Mouse (Mus musculus) MEL (cell line): ENCODE measurements at regions not wholly inside any gene's neighbourhood (a gene's known extent, or its start where the extent isn't known, plus 50 kb on each side); places are given as distances from the start of the nearest gene placed in this dataset.
"Not testable (repeated sequence)": the region's sequence is repeated elsewhere in the genome, so short reads cannot be mapped to it uniquely, and the experiment has no call there.

Source experiments
- DNase-seq: peaks from one replicate; pipeline ENCODE4 v3.0.0; 2011; ENCODE audit warnings: low read depth, low spot score
- H3K27ac ChIP-seq: 2 replicates; pipeline ENCODE4 v1.5.1; 2012; ENCODE audit warnings: low read depth, mild to moderate bottlenecking, control low read depth, low read length, moderate library complexity; ENCODE audit not compliant: control insufficient read depth
- H3K27me3 ChIP-seq, 2 experiments: fragments of 150-350 bp in 1 of 2; sonication (generic) in 1 of 2; 2 replicates each; pipeline ENCODE4 v1.6.1; 2012; ENCODE audit warnings: low read length in 2 of 2, mild to moderate bottlenecking in 2 of 2, improper control_type of control experiment in 1 of 2, moderate library complexity in 1 of 2; ENCODE audit not compliant: insufficient read depth in 2 of 2, control insufficient read depth in 1 of 2
- H3K36me3 ChIP-seq, 2 experiments: 2 replicates each; pipeline ENCODE4 v1.6.1; 2012 to 2014; ENCODE audit warnings: low read length in 2 of 2, improper control_type of control experiment in 1 of 2, inconsistent platforms in 1 of 2, mild to moderate bottlenecking in 1 of 2; ENCODE audit not compliant: insufficient read depth in 2 of 2, control insufficient read depth in 1 of 2
- H3K4me1 ChIP-seq, 2 experiments: fragments of 150-350 bp in 1 of 2; sonication (generic) in 1 of 2; 2 replicates each; pipeline ENCODE4 v1.6.1; 2012; ENCODE audit warnings: low read length in 2 of 2, improper control_type of control experiment in 1 of 2, mild to moderate bottlenecking in 1 of 2; ENCODE audit not compliant: insufficient read depth in 2 of 2, control insufficient read depth in 1 of 2
- H3K4me3 ChIP-seq, 2 experiments: fragments of 150-350 bp in 1 of 2; sonication (generic) in 1 of 2; 2 replicates each; pipeline ENCODE4 v1.5.1; 2012; ENCODE audit warnings: low read depth in 2 of 2, low read length in 2 of 2, mild to moderate bottlenecking in 2 of 2, moderate library complexity in 2 of 2, control low read depth in 1 of 2, improper control_type of control experiment in 1 of 2; ENCODE audit not compliant: control insufficient read depth in 1 of 2, insufficient read depth in 1 of 2
- H3K79me2 ChIP-seq: 2 replicates; pipeline ENCODE4 v1.6.1; 2012; ENCODE audit warnings: mild to moderate bottlenecking, low read length, moderate library complexity; ENCODE audit not compliant: control insufficient read depth, poor library complexity, insufficient read depth
- H3K9ac ChIP-seq: 2 replicates; pipeline ENCODE4 v1.6.1; 2012; ENCODE audit warnings: low read depth, mild to moderate bottlenecking, control low read depth, low read length, moderate library complexity; ENCODE audit not compliant: control insufficient read depth, poor library complexity, severe bottlenecking
- H3K9me3 ChIP-seq: fragments of 150-350 bp; sonication (generic); replicated peaks from 2 replicates; pipeline ENCODE4 v1.6.1; 2012; ENCODE audit warnings: mild to moderate bottlenecking, low read length, improper control_type of control experiment, moderate library complexity; ENCODE audit not compliant: insufficient read depth
- BHLHE40 ChIP-seq: IDR thresholded peaks from 2 replicates; pipeline ENCODE4 v1.6.1; 2012; ENCODE audit warnings: low read depth, mild to moderate bottlenecking, inconsistent platforms, low read length, improper control_type of control experiment, borderline replicate concordance
- CTCF ChIP-seq, 3 experiments: IDR thresholded peaks in 2 of 3; conservative IDR thresholded peaks in 1 of 3; 2 replicates each; pipeline ENCODE4 v1.5.1; 2011 to 2012; ENCODE audit warnings: low read length in 3 of 3, low read depth in 2 of 3, mild to moderate bottlenecking in 2 of 3, improper control_type of control experiment in 1 of 3, inconsistent platforms in 1 of 3, mixed read lengths in 1 of 3, moderate library complexity in 1 of 3; ENCODE audit not compliant: control insufficient read depth in 1 of 3, insufficient read depth in 1 of 3, poor library complexity in 1 of 3, severe bottlenecking in 1 of 3
- GATA1 ChIP-seq: IDR thresholded peaks from 2 replicates; pipeline ENCODE4 v1.6.1; 2011; ENCODE audit warnings: low read depth, low read length, improper control_type of control experiment
- KAT2A ChIP-seq: conservative IDR thresholded peaks from 2 replicates; pipeline ENCODE4 v1.6.1; 2012; ENCODE audit warnings: low read depth, low read length, improper control_type of control experiment, inconsistent platforms
- MAX ChIP-seq: IDR thresholded peaks from 2 replicates; pipeline ENCODE4 v1.6.1; 2011; ENCODE audit warnings: low read length, improper control_type of control experiment
- POLR2A ChIP-seq, 2 experiments: IDR thresholded peaks; 2 replicates each; pipeline ENCODE4 v1.6.1; 2011 to 2012; ENCODE audit warnings: low read length in 2 of 2, mild to moderate bottlenecking in 2 of 2, control low read depth in 1 of 2, improper control_type of control experiment in 1 of 2, low read depth in 1 of 2, moderate library complexity in 1 of 2; ENCODE audit not compliant: control insufficient read depth in 1 of 2, insufficient read depth in 1 of 2, poor library complexity in 1 of 2
- POLR2AphosphoS5 ChIP-seq: IDR thresholded peaks from 2 replicates; pipeline ENCODE4 v1.6.1; 2012; ENCODE audit warnings: low read depth, borderline replicate concordance, mild to moderate bottlenecking, inconsistent platforms, low read length, moderate library complexity, mixed read lengths
- RCOR1 ChIP-seq: IDR thresholded peaks from 2 replicates; pipeline ENCODE4 v1.6.1; 2012; ENCODE audit warnings: low read depth, mild to moderate bottlenecking, inconsistent platforms, low read length, improper control_type of control experiment
- SIN3A ChIP-seq: IDR thresholded peaks from 2 replicates; pipeline ENCODE4 v1.6.1; 2012; ENCODE audit warnings: low read length, improper control_type of control experiment, inconsistent platforms
- SMC3 ChIP-seq: IDR thresholded peaks from 2 replicates; pipeline ENCODE4 v1.6.1; 2011; ENCODE audit warnings: low read depth, low read length, improper control_type of control experiment
- TCF12 ChIP-seq: IDR thresholded peaks from 2 replicates; pipeline ENCODE4 v1.6.1; 2014; ENCODE audit warnings: low read depth, mild to moderate bottlenecking, inconsistent platforms, low read length, improper control_type of control experiment, moderate library complexity
- USF2 ChIP-seq, 2 experiments: IDR thresholded peaks; 2 replicates each; pipeline ENCODE4 v1.6.1; 2011 to 2012; ENCODE audit warnings: improper control_type of control experiment in 2 of 2, low read length in 2 of 2, borderline replicate concordance in 1 of 2, inconsistent platforms in 1 of 2, low read depth in 1 of 2, mild to moderate bottlenecking in 1 of 2; ENCODE audit not compliant: insufficient read depth in 1 of 2
- ZKSCAN1 ChIP-seq: IDR thresholded peaks from 2 replicates; pipeline ENCODE4 v1.6.1; 2012; ENCODE audit warnings: low read depth, mild to moderate bottlenecking, inconsistent platforms, low read length, improper control_type of control experiment, moderate library complexity
- ZMIZ1 ChIP-seq: IDR thresholded peaks from 2 replicates; pipeline ENCODE4 v1.6.1; 2012; ENCODE audit warnings: low read depth, mild to moderate bottlenecking, inconsistent platforms, low read length, improper control_type of control experiment, moderate library complexity

GRCm38 (mm10) chr17:16395193-16395612, 564.4 kb upstream of the Rgmb start:
- no peak overlapping the region for H3K4me3 ChIP-seq
- DNase-seq: no peak
- H3K9ac ChIP-seq: no peak overlapping the region
- no peaks in the 10 kb centered on the region for H3K9me3 ChIP-seq
- H3K79me2 ChIP-seq: no peaks in the 10 kb centered on the region
- no peaks in the 10 kb centered on the region for H3K4me1 ChIP-seq
- no peaks in the 10 kb centered on the region for H3K27me3 ChIP-seq
- H3K36me3 ChIP-seq: no peaks in the 10 kb centered on the region
- TF ChIP-seq SIN3A (no peak), KAT2A (no peak), GATA1 (no peak), CTCF (IDR thresholded peaks at IDR 0.05 in 2 of 3, conservative IDR thresholded peaks at IDR 0.05 in 1 of 3; ENCODE audit: control insufficient read depth in 1 of 3, insufficient read depth in 1 of 3, low read depth in 2 of 3, low read length in 3 of 3, poor library complexity in 1 of 3, severe bottlenecking in 1 of 3) (no peak), RCOR1 (no peak), BHLHE40 (no peak), ZMIZ1 (no peak), SMC3 (no peak), MAX (no peak), POLR2AphosphoS5 (no peak), USF2 (IDR thresholded peaks at IDR 0.05; ENCODE audit: borderline replicate concordance in 1 of 2, insufficient read depth in 1 of 2, low read depth in 1 of 2, low read length in 2 of 2) (no peak), ZKSCAN1 (no peak), TCF12 (no peak), POLR2A (IDR thresholded peaks at IDR 0.05; ENCODE audit: control insufficient read depth in 1 of 2, insufficient read depth in 1 of 2, low read depth in 1 of 2, low read length in 2 of 2, poor library complexity in 1 of 2) (no peak)
- H3K27ac ChIP-seq: no peak overlapping the region

- not testable (repeated sequence) for DNase-seq, H3K9ac ChIP-seq, H3K4me1 ChIP-seq, H3K36me3 ChIP-seq, H3K9me3 ChIP-seq, H3K27me3 ChIP-seq, H3K4me3 ChIP-seq, H3K27ac ChIP-seq, H3K79me2 ChIP-seq
Observed at GRCm38 (mm10) chr17:16374855-16375221, 544.0 kb upstream of the Rgmb start.

DNA sequence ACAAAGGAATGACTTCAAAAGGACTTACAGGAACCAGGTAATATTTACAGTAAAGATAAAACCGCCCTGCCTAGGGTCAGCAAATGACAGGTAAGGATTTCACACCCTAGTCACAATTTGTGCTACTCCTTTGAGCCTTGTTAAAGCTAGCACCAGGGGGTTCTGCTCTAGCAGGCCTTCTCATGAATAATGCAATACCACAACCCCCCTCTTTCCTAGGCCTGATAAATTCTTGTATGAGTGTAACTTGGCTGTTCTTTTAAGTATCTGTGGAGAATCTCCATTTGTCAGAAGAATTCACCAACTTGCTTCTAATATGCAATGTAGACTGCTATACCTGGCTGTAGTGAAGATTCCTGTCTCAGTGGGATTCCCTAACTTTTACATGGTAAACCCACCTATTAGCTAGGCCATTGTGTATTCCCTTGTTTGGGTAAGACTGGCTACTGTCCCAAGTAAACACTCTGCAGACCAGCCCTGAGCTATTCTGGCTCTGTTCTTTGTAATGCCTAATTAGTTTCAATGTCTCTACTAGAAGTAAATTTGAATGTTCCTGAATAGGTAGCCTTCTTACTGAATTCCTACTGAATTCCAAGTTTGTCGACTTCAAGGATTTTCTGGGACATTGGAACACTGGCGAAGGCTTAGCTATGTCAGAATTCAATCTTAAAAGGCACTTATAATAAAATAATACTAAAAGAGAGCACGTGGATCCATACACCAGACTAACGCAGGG, 543.4 kb upstream of the Rgmb start:
- not testable (repeated sequence) for H3K27ac ChIP-seq, H3K27me3 ChIP-seq, H3K36me3 ChIP-seq, DNase-seq, H3K79me2 ChIP-seq, H3K9ac ChIP-seq, H3K4me1 ChIP-seq, H3K4me3 ChIP-seq, H3K9me3 ChIP-seq
